Mouse (Mus musculus): ENCODE measurements around the gene Praf2.

Gene Praf2

DNA sequence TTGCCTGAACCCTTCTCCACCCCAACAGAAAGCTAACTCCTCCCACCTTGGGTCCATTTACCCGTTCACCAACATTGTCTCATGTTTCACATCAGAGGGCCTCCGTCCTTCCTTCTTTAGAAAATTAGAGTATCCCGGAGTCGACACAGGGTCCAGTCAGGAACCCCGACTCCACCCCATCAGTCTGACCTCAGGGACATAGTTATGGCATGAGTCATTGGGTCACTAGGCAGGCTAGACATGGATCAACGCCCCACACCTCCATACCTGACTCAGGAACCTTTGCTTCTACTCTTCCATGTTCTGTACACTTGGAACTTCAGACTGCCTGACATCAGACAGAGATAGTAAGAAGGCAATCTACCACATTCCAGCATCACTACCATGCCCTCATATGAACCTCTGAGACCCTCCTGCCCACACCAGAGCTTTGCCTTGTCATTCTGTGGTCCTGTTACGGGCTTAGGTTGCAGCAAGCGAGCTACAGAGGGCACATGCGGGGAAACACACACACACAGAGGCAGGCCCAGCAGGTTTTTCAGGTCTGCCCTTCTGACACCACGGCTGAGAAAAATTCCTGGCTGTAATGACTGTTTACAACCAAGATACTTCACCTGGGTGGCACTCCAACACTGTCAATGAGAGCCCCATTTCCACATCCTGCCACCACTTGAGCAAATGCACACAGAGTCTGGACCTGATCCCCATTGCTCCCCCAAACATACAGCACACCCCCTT lies 12.0 kb downstream of the Praf2 start:
- no peak for DNase-seq

DNA sequence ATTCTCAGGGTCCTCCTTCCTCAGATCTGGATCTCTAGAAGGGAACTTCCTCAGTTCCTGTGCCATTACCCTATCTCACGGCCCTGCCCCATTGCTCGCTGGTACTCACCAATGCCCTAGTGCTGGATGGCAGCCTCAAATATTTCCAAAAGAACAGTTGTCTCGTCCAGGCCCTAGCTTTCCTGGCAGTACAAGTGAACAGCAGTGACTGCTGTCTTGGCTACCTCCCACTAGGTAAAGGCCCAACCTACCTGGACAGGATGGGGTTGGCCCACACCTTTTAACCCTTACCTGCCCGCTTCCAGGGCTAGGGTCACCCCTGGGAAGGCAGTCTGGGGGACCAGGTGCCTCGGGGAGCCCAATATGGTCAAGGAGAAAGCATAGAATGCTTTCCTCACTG lies 12.9 kb downstream of the Praf2 start:
- DNase-seq = no peak

DNA sequence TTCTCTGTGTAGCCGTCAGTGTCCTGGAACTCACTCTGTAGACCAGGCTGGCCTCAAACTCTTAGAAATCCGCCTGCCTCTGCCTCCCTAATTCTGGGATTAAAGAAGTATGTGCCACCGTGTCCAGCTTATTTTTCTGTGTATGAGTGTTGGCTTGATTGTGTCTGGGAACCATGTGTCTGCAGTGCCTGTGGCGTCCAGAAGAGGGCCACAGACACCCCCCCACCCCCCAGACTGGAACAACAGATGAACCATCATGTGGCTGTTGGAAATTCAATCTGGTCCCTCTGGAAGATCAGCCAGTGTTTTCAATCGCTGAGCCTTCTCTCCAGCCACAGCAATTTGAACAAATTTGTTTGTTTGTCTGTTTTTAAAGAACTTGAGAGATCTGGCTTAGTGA lies 15.2 kb downstream of the Praf2 start:
- peak; percentile 24 for DNase-seq

DNA sequence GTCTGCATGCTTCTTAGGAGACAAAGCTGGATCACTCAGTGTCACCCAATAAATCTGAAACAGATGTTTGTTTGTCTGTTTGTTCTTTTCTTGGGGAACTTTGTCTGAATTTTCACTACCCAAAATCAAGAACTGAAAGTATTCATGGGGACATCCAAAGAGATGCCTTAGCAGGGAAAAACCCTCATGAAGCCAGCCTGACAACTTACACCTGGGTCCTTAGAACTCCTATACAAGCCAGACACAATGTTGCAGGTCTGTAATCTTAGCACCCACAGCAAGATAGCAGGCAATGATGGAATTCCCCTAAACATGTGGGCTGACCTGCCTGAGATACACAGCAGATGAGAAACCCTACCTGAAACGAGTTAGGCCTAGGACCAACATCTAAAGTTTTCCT lies 16.7 kb downstream of the Praf2 start:
- no peak for DNase-seq

DNA sequence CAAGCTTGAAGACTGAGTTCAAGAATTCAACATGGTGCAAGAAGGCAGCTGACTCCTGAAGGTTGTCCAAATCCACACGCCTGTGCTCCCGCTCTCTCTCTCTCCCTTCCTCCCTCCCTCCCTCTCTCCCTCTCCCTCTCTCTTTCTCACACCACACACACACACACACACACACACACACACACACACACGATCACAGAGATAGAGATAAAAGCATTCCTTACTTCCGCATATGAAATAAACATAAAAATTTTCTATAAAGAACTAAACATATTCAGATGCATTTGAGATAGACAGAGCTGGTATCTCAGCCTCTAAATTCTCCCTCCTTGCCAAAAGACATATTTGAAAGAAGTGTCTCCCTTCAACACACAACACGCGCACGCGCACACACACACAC lies 17.2 kb downstream of the Praf2 start:
- DNase-seq = no peak

DNA sequence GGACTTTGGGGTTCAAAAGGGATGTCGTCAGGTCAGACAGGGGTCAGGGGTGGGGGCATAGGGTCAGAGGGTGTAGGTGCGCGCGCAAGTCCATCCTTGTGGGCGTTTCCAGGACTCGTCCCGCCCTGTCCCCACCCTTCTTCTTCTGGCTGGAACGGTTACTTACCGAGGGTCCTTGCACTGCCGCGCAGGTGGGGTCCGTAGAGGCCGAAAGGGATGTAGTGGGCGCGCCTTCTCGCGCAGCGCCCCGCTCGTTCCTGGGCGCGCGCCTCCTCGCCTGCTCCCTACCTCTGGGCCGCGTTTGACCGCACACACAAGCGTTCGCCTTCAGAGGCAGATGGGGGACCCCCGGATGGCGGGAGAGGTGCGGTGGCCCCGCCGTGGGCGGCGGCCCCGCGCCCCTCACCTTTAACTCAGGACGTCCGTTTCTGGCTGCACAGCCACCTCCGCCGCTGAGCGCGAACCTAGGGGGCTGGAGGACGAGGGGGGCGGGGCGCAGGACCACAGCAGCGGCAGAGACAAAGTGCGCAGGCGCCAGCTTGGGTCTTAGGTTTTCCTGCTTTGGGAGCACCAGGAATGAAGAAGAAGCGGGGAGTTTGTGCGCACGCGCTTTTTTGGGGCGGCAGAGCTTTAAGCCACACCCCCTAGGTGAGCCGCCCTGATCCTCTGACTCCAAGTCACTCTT lies 22.3 kb downstream of the Praf2 start, which contains the start of gene Ccdc120:
Gene Ccdc120, minus strand, starts transcription at position 474 of the 685 bp plus-strand sequence.
- peak; percentile 88 for DNase-seq

DNA sequence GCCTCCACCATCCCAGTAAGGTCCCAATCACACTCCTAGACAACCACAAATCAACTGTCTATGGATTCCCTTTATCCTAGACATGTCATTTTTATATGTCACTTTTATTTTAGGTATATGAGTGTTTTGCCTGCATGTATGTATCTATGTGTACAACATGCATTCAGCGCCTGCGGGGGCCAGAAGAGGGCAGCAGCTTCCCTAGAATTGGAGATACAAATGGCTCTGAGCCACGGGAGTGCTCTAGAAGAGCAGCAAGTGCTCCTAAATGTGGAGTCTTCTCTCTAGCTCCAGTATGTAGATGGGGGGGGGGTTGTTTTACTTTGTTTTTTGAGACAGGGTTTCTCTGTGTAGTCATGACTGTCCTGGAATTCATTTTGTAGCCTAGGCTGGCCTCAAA lies 25.4 kb downstream of the Praf2 start:
- peak; percentile 28 for DNase-seq

DNA sequence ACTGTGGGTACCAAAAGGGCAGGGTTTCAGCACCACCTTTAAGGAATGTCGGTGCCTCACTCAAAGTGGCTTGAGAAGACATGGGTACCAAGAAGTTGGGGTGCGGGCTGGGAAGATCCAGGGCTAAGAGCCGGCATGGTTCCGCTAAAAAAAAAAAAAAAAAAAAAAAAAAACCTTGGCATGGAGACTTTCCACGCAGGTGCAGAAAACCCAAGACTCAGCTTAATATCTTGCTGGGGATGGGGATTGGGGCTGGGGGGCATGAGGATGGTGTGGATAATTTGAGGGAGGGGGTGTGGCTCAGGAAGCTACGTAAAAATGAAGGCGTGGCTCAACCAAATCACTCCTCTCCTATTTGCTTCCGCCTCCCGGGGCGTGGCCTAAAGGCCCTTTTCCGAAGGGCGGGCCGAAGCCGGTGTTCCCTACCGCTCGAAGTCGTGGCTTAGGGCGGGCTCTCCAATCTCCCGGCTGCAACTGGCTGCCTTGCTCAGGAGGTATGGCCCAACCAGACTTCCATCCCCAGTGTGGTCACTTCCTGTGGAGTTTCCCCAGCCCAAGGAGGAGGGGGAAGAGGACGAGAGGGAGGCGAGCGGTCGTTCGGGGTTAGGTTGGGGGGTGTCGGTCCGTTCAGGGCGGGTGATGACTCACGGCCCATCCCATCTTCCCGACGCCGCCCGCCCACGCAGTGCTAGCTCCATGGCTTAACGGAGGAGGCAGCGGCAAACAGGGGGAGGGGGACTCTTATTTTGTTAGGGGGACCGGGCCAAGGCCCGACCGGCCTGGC lies 34.1 kb downstream of the Praf2 start, which contains the start of gene Tfe3:
Gene Tfe3, plus strand, starts transcription at position 424 of the 784 bp plus-strand sequence.
- DNase-seq = peak; percentile 96

DNA sequence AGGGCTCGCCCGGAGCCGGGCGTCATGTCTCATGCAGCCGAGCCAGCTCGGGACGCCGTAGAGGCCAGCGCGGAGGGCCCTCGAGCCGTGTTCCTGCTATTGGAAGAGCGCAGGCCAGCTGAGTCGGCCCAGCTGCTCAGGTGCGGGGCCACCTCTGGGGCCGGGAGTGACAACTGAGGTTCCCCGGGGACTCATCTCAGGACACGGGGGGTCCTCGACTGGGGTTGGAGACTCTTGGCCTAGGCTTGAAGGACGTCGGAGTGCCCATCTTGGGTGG lies 34.6 kb downstream of the Praf2 start:
- no peak for DNase-seq

DNA sequence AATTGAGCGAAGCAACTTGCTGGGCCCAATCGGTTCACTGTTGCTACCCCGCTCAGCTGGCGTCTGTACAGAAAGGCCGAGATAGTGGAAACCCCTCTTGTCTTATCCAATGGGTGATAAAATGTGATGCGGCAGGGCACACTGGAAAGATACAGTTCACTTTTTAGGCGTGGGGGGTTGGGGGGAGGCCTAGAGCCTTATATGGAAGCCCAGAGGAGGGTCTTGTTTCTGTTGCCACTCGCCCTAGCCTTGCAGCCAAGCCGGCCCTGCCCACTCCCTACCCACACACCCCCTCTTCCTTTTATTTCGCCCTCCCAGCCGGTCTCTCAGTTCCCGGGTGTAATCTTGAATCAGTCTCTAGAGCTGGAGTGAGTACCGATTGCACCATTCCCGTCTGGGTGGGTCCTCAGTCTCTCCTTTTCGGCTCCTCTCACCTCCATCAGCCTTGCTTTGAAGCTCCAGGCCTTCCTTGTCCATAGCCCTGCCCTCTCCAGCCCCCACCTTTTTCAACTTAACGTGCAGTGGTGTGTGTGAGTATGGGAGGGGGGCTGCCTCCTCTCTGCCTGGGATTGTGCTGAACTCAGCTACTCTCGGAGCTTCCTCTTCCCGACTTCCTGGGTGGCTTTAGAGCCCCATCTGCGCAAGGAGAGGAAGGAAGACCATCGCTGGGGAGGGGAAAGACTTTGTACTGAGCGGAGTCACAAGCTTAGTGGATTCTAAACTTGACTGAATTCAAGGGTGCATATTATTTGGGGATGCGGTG lies 35.6 kb downstream of the Praf2 start:
- DNase-seq = peak; percentile 26

DNA sequence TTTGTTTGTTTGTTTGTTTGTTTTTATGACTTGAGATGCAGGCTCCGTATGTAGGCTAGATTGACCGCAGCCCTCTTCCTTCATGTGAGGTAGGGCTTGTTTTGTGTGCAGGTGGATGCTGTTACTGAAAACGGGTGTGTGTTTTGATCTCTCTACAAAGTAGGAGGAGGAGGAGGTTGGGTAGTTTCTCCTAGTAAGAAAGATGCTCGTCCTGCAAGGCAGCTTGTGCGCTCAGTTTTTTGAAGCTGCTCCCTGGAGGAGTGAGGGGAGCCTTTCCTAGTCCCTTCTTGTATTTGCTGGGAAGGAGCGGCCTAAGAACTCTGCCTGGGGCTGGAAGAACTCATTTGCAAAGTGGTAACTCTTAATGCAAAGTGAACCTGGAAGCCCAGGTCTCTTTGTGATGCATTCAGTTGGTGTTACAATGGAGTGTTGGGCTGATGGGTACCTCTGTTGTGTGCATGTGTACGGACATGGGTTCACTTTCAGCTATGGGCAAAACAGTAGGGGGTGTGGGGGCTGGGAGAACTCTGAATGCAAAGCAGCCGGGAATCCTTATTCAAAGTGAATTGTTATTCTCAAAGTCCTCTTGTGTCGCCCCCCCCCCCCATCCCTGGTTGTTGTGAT lies 36.5 kb downstream of the Praf2 start:
- no peak for DNase-seq

DNA sequence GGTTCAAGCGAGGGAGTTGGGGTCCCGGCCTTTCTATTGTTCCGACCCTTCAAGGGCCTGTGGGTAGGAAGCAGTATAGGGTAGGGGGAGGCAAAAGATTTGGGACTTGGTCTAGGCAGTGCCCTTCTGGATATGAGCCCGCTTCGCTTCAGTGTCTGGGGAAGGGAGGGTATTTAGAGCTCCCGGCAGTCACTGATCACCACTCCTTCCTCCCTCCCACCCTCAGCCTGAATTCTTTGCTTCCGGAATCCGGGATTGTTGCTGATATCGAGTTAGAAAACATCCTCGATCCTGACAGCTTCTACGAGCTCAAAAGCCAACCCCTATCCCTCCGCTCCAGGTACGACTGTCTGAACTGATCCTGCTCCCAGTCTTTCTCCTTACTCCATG lies 37.0 kb downstream of the Praf2 start:
- DNase-seq = peak; percentile 10

DNA sequence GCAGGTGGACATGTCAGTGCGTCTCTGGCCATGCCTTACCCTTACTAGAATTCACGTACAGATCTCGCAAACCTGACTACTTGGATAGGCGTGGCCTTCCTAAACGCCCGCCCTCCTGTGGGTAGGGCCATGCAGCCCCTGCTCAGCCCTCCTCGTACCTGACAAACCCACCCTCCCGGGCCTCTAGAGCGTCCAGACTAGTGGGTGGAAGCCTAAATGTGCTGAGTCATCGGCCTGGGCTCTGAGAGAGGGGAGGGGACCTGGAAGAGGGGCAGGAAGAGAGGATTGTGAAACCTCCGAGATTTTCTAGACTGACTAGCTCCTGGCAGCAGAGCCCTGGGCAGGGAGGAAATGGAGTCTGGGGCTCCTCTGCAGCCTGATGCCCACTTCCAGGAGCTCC lies 37.5 kb downstream of the Praf2 start:
- peak; percentile 44 for DNase-seq

DNA sequence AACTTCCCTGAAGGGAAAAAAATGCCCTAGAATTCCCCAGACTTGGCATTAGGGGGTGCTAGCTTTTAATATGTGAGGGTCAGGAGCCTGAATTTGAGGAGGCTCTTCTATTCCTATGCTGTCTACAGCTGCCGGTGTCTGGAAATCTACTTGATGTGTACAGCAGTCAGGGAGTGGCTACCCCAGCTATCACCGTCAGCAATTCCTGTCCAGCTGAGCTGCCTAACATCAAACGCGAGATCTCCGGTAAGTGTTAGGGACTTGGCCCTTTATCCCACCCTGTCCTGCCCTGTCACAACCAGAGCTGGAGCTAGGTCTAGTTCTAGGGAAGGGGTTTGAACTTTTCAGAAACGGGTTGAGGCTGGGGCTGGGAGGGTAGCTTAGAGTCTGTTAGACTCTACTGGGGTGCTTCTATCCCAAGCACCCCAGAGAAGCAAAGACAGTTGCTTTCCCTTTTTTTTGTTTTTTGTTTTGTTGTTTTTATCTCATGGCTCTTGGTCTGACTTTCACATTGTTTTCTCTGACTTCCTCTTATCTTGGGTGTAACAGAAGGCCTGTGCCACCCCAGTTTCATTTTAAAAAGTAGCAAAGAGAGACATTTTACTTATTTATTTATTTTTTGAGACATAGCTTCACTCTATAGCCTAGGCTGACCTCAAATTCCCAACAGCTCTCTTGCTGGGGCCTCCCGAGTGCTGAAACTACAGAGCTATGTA lies 41.2 kb downstream of the Praf2 start:
- no peak for DNase-seq

DNA sequence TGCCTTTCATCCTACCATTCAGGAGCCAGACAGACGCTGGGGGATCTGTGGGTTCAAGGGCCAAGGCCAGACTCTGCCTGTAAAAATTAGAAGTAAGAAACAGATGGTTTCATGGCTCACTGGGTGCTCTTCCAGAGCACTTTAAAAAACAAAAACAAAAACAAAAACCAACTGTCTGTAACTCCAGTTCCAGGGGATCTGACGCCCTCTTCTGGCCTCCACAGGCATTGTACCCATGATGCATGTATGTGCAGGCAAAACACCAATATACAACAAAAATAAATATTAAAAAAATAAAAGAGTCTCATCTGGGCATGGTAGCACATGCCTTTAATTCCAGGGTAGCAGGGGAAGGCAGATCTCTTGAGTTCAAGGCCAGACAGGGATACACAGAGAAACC lies 44.5 kb downstream of the Praf2 start:
- DNase-seq = peak; percentile 7

DNA sequence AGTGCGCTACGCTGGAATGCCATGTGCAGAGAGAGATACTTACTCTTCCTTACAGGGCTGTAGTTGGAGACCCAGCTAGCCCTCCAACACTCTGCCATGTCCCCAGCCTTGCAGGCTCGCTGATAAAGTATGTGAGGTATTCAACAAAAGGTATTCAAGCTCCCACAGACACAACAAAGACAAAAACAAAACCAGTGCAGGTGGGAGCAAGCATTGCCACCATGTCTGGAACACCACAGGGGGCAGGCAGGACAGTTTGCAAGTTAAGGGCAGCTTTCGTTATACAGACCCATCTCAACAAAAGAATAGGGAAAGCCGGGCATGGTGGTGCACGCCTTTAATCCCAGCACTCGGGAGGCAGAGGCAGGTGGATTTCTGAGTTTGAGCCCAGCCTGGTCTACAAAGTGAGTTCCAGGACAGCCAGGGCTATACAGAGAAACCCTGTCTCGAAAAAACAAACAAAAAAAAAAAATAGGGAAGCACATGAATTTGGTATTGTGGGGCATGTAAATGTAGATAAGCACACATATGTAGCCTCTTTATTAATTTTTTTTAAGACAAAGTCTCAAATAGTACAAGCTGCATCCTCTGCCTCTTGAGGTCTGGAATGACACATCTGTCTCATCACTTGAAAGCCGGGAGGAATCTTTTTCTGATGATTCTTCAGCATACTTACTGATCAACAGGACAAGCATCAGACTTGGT lies 47.4 kb downstream of the Praf2 start:
- no peak for DNase-seq

DNA sequence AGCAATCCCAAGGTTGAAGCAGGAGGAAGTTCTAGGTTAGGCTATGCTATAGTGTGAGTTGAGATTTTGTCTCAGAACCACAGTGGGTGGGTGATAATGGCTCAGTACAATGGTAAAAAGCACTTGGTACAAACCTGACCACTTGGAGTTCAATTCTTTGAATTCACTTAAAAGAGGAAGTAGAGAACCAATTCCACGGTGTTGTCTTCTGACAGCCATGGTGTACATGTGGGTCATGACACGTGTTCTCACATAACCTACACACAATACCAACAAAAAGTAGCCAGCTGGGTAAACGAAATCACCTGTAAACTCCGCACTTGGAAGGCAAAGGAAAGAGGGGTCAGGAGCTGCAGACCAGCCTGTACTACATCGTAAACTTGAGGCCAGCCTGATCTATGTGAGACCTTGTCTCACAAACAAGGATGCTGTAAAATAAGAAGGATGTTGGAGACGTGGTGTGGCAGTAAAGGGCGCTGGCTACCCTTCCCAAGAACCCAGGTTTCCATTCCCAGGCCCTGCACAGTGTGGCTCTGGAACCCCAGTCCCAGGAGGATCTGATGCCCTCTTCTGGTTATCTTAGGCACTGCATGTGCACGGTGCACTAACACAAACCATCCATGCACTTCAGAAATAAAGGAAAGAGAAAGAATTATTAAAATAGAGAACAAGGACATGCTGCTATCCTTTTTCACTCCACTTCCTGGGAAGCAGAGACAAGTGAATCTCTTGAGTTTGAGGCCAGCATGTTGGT lies 48.3 kb downstream of the Praf2 start:
- DNase-seq = peak; percentile 57

DNA sequence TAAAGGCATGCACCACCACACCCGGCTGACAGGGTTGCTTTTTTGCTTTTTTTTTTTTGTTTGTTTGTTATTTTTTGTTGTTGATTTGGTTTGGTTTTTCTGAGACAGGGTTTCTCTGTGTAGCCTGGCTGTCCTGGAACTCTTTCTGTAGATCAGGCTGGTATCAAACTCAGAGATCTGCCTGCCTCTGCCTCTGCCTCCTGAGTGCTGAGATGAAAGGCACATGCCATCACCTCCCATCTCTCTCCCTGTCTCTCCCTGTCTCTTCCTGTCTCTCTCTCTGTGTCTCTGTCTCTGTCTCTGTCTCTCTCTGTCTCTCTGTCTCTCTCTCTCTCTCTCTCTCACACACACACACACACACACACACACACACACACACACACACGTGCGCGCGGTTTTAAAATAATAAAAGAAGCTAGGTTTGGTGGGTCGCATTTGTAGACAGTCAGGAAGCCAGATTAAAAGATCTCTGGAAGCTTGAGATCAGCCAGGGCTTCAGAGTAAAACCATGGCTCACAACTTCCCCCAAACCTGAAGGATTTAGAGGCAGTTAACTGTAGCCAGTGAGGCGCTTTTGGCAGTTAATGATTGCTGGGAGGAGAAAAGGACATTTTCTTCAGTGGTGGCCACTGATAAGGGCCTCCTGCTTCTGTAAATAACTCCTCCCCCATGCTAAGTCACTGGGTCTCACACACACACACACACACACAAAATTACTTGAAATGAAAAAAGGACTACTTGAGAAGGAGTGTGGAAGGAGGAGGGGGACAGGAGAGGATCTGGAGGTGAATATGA lies 50.4 kb downstream of the Praf2 start:
- no peak for DNase-seq

DNA sequence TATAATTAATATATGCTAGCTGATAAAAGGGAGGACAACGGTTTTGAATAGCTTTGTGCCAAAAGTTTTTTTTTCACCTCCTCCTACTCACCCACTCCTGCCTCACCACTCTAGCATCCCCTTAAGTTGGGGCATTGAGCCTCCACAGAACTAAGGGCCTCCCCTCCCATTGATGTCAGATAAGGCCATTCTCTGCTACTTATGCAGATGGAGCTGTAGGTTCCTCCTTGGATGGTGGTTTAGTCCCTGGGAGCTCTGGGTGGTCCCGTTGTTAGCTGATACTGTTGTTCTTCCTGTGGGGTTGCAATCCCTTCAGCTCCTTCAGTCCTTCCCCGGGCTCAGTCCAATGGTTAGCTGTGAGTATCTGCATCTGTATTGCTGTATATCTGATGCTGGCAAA lies 51.1 kb downstream of the Praf2 start:
- DNase-seq = no peak
